Mouse (Mus musculus) layer of hippocampus, adult 8-10 months (tissue): Measurements from ENCODE around the gene Rxrb. TPM values are rescaled to one million over a fixed set of nuclear protein-coding genes. Genes with fewer than 3 reads are reported as not detected.

Experiments
- DNase-seq, 2 experiments: peaks; one replicate each; pipeline ENCODE4 v3.0.0; 2022; ENCODE audit warnings: low spot score in 2 of 2
- total RNA-seq, 4 experiments: library from RNA; stranded (reverse); gene quantifications; 2 replicates each; pipeline ENCODE4 v1.2.4; 2022

Rxrb gene
- total RNA-seq, 4 experiments from 2014 or later: 70.8 to 85.4 (median 78.0) TPM

DNA sequence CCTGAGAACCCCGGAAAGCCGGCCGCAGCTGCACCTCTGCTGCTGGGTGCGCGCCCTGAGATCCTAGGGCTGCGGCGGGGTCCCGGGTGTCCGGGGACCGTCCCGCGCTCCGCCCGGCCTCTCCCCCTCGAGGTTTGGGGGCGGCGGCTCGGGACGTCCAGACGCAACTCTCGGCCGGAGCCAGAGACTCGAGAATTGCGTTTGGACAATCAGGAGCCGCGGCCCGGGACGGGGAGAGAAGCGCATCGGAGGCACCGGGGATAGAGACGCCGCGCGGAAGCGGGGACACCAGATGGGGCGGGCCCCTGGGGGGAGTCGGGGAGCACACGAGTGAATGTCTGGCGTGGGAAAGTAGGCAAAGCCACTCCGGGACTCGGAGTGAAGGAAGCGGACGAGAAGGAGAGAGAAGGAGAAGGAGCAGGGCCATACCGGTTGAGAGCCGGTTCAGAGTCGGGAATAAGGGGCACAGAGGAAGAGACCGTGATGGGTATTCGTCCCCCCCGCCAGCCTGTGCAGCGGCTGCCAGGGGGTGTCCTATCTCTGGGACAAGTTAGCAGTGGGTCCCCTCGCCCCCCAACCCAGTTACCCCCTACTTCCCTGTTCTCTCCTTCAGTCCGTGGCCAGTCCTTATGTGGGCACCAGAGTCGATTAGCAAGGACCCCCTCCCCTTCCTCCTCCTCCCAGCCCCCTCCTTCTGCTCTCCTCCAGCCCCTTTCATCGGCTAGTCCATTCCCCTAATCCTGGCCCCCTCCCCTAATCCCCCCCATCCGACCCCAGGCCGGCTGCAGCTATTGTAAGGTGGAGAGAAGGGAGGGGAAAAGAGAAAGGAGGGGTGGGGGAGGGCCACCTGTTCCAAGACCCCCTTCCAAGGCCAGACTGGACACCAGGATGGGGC lies 6.5 kb upstream of the Rxrb start:
- no peak for DNase-seq

DNA sequence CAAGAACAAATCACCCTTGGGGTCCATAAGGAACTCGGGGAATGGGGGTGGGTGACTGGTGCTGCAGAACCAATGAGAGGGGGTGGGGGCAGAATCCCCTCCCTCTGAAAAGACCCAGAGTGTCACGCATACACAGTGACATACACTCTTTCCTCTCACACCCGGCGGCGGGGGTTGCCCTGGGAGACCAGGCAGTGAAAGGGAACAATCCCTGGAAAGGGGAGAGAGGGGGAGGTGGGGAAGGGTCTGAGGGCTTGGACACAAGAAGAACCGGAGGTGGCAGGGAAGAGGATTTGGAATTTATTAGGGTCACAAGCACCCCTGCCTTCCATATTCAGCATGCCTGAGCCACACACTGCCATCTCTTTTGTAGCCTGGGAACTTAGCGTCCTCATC lies 5.9 kb upstream of the Rxrb start:
- no peak for DNase-seq

DNA sequence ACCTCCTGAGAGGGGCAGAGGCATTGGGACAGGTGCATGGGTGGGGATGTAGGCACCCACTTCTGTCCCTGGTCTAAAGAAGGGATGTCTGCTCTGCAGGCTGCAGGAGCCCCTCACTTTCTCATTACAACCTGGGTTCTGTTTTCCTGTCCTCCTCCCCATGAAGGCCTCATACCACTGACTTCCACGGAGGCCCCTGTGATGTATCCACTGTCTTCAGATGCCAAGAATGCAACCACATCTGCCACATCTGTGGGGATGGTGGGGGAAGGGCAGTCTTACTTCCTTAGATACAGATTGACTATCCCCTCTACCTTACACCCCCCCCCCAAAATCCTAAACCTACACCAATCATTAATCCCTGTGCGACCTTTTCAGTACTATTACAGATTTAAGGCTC lies 5.4 kb upstream of the Rxrb start:
- no peak for DNase-seq

DNA sequence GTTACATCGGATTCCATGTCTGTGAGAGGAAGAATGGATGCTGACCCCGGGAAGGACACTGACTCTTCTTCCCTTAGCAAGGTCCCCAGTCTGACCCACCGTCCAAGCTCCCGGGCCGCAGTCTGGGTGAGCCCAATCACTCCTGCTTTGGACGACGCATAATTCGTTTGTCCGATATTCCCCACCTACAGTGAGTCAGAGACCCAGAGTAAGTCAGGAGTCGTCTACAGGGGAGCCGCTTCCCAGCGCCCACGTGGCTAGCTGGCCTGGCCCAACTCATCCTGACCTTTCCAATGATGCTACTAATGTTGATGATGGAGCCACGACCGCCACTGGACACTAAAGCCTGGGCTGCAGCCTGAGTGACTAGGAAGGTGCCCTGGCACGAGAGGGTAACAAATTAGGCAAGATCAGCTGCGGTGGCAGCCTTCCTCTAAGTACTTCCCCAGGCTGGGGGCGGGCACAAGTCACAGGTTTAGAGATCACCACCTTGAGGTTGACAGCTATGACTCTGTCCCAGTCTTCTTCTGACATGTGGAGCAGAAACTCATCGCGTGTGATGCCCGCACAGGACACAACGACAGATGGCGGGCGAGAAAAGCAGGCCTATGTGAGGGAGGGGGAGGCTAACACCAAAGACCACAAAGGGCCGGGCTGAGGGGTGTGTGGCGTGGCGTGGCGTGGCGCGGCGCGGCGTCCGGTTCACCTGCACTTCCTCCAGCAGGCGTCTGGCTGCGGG lies 4.5 kb upstream of the Rxrb start:
- DNase-seq: peak in 1 of 2 experiments; percentile 39

DNA sequence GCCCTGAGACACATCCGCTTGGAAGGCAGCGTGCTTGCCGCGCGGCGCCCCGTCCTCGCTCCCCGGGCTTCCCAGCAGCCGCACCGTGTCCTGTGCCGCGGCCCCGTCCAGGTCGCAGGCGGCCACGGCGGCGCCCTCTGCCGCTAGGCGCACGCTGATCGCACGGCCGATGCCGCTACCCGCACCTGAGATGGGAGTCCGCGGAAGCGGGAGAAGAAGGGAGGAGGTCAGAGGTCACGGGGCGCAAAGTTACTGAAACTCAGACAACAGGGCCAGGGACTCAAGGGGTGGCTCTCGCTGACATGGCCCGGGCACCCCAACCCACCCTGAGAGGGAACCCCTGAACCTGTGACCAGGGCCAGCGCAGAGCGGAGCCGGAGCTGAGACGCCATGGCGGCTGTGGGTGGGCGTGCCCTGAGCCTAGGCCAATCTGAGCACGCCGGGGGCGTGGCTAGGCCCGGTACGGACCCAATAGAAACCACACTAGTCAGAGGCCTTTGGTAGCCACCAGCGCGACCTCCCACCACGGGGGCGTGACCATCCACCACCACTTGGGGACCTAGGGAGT lies 3.9 kb upstream of the Rxrb start, which contains the start of gene H2-Ke6:
Gene H2-Ke6 (minus strand): TSS at position 405 of the 568 bp plus-strand sequence.
- peak; percentile 91 to 93 for DNase-seq

DNA sequence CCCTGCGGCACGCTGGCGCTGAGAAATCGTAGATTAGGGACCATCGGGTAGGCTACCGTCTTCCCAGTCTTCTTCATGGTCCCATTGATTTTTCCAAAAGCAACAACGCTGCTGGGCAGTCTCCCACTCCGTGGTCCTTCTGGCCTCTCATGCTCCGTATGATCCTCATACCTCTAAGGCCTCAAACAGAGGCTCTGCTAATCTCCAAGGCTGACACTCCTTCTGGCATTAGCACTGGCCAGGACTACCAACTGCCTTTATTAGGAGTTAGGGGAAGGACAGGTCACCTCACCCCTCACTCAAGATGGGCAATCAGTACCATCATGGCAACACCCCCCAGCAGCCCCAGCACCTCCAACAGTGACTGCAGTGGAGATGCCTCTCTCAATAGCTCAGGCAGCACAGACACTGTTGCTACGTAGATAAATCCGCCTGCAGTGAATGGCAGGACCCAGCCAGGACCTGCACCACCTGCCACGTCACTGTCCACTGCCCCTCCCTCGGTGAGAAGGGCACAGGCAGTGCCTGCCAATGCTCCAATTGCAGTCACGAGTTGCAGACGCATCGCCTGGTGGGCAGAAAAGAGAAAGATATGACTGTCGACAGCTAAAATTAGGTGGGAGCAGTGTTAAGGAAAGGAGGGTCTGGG lies 3.0 kb upstream of the Rxrb start:
- DNase-seq: no peak

DNA sequence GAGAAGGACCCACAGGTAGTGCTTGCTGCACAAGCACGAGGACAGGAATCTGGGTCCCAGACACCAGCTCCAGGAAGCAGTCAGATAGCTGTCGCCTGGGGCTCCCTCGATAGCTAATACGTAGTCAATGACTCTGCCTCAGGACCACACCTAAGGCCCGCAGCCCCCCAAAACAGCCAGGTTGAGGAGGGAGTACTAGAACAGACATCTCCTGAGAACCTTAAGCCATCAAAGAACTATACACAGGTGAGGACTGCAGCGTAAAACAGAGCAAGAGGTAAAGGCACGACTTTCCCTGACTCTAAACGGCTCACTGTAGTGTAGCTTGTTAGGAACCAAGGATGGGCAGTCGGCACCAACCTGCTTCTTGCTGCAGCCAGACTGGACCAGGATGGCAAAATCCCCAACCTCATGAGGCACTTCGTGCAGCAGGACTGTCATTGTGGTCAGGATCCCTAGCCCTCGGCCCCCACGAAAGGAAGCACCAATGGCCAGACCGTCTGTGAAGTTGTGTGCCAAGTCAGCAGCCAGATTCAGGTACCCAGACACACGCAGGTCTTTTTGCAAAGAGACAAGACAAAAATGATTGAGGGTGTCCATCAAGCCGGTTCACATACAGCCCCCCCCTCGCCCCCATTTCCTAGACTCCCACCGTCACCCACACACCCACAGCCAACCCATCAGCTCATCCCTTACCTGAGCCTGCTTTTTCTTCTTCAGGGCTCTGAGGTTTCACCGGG lies 2.3 kb upstream of the Rxrb start:
- DNase-seq: peak in 1 of 2 experiments; percentile 19

DNA sequence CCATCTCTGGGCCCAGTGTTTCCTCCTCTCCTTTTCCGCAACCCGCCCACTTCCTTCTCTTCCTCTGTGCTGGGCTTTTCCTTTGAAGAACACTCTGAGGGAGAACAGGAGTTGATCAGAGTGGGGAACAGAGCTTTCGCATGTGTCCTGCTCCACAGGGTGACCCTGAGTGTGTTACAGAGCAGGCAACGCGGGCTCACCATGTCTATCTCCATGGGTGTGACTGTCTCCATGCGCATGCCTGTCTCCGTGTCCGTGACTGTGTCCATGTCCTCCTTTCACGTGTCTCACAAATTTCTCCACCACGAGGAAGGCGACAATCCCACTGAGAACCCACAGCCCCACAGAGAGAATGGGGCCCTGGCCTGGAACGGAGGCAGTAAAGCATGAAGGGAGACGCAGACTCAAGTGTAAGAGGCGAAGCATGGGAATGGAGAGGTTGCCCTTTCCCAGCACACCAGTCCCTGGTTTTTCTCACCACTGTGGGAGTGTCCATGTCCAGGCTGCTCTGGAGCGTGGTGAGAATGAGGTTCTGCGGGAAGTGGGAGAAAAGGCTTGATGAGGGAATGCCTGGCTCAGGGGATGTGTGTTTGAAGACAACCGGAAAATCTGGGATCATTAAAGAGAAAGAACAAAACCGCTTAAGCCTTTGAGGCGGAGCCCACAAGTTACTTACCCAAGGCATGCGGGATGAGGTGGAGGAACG lies 1.6 kb upstream of the Rxrb start:
- DNase-seq: peak in 1 of 2 experiments; percentile 30

DNA sequence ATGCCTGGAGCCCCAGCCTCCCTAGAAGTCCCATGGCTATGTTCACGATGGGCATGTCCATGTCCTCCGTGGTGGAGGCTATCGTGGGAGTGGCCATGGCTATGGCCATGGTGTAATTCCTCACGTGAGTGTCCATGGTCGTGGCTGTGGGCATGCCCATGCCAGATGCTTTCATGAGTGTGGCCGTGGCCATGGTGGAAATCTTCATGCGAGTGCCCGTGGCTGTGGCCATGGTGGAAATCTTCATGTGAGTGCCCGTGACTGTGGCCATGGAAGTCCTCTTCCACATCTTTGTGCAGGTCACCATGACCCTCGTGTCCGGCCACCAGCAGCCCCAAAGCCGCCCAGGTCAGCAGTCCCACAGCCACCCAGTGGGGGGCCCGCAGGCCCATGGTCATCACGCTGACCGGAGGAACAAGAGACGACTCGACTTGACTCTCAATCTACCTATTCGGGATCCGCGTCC lies 718 bp upstream of the Rxrb start:
- DNase-seq: peak in 1 of 2 experiments; percentile 48

DNA sequence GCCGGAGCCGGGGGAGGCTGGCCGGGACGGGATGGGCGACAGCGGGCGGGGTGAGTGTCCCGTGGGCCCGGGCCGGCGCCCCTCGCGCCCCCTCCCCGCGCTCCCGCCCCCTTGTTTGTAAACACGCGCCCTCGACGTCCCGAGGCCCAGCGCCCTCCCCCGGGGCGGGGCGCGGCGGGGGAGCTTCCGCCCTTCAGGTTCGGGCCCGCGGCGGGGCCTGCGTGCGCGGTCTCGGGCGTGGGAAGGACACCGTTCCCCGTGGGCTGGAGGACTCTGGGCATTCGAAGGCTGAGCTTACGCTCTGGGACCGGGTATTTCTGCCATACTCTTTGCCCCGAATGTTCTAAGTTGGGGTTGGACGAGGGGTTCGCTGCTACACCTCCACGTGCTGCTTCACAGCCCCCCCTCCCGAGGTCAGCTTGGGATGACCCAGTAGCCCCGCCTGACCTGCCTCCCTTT lies 591 bp downstream of the Rxrb start:
- peak in 1 of 2 experiments; percentile 61 for DNase-seq

DNA sequence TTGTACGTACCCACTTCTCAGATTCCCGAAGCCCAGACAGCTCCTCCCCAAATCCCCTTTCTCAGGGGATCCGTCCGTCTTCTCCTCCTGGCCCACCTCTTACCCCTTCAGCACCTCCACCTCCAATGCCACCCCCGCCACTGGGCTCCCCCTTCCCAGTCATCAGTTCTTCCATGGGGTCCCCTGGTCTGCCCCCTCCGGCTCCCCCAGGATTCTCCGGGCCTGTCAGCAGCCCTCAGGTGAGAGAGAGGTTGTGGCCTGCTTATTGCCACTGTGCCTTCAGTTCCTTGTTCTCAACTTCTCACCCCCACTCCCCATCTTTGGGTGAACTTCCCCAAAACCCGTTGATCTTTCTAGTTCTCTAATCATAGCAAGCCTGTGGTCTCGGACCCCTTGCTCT lies 1.2 kb downstream of the Rxrb start:
- DNase-seq: peak in 1 of 2 experiments; percentile 31

DNA sequence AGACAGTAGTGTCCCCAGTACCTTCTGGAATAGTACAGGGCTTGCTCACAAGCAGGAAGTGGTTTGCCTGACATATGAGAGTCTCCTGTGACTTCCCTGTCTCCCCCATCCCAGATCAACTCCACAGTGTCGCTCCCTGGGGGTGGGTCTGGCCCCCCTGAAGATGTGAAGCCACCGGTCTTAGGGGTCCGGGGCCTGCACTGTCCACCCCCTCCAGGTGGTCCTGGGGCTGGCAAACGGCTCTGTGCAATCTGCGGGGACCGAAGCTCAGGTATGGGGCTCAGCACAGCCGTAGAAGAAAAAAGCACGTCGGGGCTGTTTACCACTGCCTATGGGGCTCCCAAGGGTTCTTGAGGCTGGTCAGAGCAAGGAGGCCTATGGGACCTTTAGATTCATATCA lies 1.8 kb downstream of the Rxrb start:
- DNase-seq: no peak

DNA sequence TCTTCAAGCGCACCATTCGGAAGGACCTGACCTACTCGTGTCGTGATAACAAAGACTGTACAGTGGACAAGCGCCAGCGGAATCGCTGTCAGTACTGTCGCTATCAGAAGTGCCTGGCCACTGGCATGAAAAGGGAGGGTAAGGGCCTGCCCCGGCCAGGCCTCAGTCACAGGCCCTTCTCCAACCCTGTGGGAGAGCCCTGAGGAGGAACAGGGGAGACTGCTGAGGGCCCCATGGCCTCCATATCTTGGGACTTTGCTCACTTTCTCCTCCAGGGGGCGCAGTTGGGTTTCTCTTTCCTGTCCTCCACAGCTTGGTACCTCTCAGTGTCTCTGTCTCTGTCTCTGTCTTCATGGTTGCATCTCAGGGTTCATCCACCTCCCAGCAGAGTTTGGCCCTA lies 2.5 kb downstream of the Rxrb start:
- DNase-seq: peak; percentile 53 to 75

DNA sequence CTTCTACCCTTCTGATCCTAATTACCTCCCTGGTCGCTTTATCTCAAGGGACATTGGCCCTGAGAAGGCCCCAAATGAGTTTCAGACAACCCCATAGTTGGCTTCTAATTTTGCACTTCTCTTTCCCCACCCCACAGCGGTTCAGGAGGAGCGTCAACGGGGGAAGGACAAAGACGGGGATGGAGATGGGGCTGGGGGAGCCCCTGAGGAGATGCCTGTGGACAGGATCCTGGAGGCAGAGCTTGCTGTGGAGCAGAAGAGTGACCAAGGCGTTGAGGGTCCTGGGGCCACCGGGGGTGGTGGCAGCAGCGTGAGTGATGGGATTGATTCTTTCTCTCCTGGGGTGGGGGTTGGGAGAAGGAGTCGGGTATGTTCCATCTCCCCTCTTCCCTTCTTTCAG lies 3.9 kb downstream of the Rxrb start:
- DNase-seq: no peak

DNA sequence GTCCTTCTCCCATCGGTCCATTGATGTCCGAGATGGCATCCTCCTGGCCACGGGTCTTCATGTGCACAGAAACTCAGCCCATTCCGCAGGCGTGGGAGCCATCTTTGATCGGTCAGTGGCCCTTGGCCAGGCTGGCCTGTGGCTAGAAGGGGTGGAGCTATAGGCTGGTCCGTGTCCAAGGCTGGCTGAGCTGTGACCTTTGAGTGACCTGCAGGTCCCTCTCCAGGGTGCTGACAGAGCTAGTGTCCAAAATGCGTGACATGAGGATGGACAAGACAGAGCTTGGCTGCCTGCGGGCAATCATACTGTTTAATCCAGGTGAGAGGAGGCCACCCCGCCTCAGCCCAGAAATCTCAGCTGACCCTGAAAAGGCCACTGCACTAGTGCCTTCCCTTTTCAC lies 5.0 kb downstream of the Rxrb start:
- DNase-seq: peak in 1 of 2 experiments; percentile 32

DNA sequence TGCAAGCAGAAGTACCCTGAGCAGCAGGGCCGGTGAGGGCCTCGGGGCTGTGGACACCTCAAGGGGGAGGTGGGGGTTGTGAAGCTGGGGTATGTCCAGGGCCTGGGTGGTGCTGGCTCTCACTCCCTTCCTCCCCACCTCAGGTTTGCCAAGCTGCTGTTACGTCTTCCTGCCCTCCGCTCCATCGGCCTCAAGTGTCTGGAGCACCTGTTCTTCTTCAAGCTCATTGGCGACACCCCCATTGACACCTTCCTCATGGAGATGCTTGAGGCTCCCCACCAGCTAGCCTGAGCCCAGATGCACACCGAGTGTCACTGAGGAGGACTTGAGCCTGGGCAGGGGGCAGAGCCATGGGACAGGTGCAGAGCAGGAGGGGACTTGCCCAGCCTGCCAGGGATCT lies 5.6 kb downstream of the Rxrb start:
- DNase-seq: peak in 1 of 2 experiments; percentile 12

DNA sequence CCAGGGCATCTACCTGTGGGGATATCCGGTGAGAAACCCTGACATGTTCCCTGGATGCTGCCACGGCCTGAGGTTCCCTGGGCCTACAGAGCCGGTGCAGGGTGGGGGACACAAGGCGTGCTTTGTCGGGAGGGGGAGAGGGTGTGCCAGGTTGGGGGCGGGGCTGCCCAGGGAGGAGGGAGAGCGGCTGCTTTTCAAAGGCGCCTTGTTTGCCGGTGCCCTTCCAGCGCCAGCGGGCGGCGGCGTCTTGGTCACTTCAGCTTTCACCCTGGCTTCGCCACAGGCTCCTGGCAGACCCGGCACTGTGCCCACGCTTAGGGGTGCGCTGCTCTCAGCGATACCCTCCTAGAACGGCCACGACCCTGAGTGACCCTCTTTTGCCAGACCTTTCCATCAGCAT lies 6.8 kb downstream of the Rxrb start:
- peak; percentile 69 to 75 for DNase-seq

DNA sequence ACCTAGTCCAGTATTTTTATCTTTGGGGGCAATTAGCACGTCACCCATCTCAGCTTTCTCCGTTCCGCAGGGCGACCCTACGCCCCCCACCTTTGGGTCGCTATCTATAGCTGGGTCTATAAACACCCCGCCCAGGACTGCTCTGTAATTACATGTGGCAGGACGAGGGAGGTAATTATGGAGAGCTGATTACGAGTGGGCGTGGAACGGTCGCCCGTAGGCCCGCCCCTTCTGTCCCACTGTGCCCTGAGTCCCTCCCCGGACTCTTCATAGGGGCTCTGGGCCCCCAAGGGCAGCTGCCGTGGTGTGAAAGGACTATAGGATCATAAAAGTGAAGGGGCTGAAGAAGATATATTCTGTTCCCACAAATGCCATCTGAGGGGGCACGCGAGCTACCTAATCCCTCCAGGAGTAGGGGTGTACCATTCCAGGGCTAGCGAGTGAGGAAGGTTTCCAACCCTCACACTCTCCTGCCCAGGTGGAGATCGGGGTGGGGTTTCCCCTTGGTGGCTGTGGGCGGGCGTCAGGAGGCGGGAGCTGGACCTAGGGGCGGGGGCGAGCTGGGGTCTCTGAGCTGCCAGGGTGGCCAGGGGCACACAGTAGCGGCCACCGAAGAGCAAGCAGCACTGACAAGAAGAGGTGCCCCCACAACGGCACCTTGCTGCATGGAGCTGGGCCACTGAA lies 7.4 kb downstream of the Rxrb start, which contains the start of gene Col11a2:
Gene Col11a2 (plus strand): TSS at position 560 of the 684 bp plus-strand sequence.
- peak in 1 of 2 experiments; percentile 44 for DNase-seq
